Mouse (Mus musculus): ENCODE measurements around the gene Gpx4. TPM values are rescaled to one million over a fixed set of nuclear protein-coding genes. Genes with fewer than 3 reads are reported as not detected.
A peak's percentile ranks its signal among the peaks of the same experiment; 100 is the strongest.

Gpx4 gene
- polyA plus RNA-seq, 1 experiment: 598 TPM

DNA sequence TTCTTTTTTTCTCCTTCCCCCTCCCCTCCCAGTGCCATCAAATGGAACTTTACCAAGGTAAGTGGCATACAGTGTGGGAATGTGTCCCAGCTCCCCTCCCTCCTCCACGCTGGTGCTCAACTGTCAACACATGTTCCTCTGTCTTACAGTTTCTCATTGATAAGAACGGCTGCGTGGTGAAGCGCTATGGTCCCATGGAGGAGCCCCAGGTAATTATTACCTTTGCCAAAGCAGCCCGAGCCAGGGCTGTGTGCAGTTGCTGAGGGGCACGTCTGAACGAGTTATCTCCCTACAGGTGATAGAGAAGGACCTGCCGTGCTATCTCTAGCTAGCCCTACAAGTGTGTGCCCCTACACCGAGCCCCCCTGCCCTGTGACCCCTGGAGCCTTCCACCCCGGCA is 8.9 kb downstream of the Gpx4 start:
- H3K4me1 ChIP-seq (replicated peaks; ENCODE audit: control insufficient read depth, insufficient read depth, low read length): peaks cover 35% of the 10 kb centered on the region
- TF ChIP-seq CTCF (IDR thresholded peaks at IDR 0.05; ENCODE audit: borderline replicate concordance, control insufficient read depth, extremely low read depth, insufficient read depth, low read length, poor library complexity) (no peak), POLR2A (IDR thresholded peaks at IDR 0.05; ENCODE audit: control insufficient read depth, extremely low read depth, insufficient read depth, low read length, poor library complexity) (no peak)
- peaks cover 29% of the 10 kb centered on the region for H3K36me3 ChIP-seq (ENCODE audit: control insufficient read depth, insufficient read depth, low read length)
- no peak overlapping the region for H3K27ac ChIP-seq (ENCODE audit: control insufficient read depth, insufficient read depth, low read length)
- 95% methylated on average over 9 of the region's 10 CpGs for WGBS
- H3K4me3 ChIP-seq (ENCODE audit: control insufficient read depth, insufficient read depth, low read length): no peak overlapping the region
- no peaks in the 10 kb centered on the region for H3K27me3 ChIP-seq (ENCODE audit: control insufficient read depth, insufficient read depth, low read length)
- no peak for DNase-seq

DNA sequence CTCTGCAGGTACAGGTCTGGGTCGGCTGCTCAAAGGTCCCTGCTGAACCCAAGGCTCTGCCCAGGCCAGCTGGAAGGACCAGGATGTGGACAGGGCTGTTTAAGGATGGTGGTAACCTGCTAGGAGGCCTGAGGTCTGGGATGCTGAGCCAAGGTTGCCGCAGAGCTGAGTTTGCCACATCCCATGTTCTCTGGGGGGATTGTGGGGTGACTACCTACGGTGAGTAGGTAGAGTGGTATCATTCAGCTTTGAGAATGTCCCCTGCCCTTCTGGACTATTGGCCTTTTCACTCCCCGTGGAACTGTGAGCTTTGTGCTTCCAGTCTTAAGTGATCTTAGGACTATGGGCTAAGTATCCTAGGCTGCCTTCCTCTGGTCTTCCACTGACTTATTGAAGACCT is 9.5 kb downstream of the Gpx4 start:
- no peak for TF ChIP-seq POLR2A (IDR thresholded peaks at IDR 0.05; ENCODE audit: control insufficient read depth, extremely low read depth, insufficient read depth, low read length, poor library complexity)
- no peak for TF ChIP-seq CTCF (IDR thresholded peaks at IDR 0.05; ENCODE audit: borderline replicate concordance, control insufficient read depth, extremely low read depth, insufficient read depth, low read length, poor library complexity)
- H3K27me3 ChIP-seq (ENCODE audit: control insufficient read depth, insufficient read depth, low read length): no peaks in the 10 kb centered on the region
- 89% methylated on average over 4 of the region's 4 CpGs for WGBS
- no peak for DNase-seq
- peaks cover 29% of the 10 kb centered on the region for H3K4me1 ChIP-seq (replicated peaks; ENCODE audit: control insufficient read depth, insufficient read depth, low read length)
- H3K4me3 ChIP-seq (ENCODE audit: control insufficient read depth, insufficient read depth, low read length): no peak overlapping the region
- H3K36me3 ChIP-seq (ENCODE audit: control insufficient read depth, insufficient read depth, low read length): peaks cover 34% of the 10 kb centered on the region
- no peak overlapping the region for H3K27ac ChIP-seq (ENCODE audit: control insufficient read depth, insufficient read depth, low read length)

DNA sequence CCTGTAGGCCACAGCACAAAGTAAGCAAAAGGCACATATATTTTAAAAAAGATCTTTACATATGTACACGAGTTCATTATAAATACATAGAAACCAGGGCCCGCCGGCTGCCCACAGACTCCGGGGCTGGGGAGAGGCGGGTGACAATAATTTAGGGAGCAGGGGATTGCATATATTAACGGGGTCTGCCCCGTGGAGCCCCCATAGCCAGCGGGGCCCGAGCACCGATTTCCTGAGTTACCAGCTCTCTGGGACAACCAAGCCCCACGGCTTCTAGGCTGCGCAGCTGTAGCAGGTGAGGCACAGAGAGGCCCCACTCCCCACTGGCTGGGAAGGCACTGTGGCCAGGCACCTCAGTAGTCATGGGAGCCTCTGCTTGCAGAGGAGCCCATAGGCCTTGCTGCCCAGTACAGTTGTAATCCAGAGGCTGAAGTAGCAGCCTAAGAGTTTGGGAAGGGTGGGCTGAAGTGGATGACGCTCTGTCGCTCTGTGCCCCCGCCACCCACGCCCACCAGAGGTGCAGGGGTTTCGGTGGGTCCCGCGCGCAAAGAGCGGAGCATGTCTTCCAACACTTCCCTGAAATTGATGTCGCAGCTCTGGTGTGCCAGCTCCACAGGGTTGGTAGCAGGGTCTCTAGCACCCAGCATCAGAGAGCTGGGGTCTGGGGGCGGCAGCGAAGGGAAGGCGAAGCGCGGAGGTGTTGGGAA is 10.2 kb downstream of the Gpx4 start:
- H3K36me3 ChIP-seq (ENCODE audit: control insufficient read depth, insufficient read depth, low read length): peaks cover 40% of the 10 kb centered on the region
- TF ChIP-seq CTCF (IDR thresholded peaks at IDR 0.05; ENCODE audit: borderline replicate concordance, control insufficient read depth, extremely low read depth, insufficient read depth, low read length, poor library complexity) (no peak), POLR2A (IDR thresholded peaks at IDR 0.05; ENCODE audit: control insufficient read depth, extremely low read depth, insufficient read depth, low read length, poor library complexity) (no peak)
- DNase-seq: no peak
- no peaks in the 10 kb centered on the region for H3K27me3 ChIP-seq (ENCODE audit: control insufficient read depth, insufficient read depth, low read length)
- H3K4me3 ChIP-seq (ENCODE audit: control insufficient read depth, insufficient read depth, low read length): no peak overlapping the region
- no peak overlapping the region for H3K27ac ChIP-seq (ENCODE audit: control insufficient read depth, insufficient read depth, low read length)
- 97% methylated on average over 27 of the region's 27 CpGs for WGBS
- peaks cover 23% of the 10 kb centered on the region for H3K4me1 ChIP-seq (replicated peaks; ENCODE audit: control insufficient read depth, insufficient read depth, low read length)

DNA sequence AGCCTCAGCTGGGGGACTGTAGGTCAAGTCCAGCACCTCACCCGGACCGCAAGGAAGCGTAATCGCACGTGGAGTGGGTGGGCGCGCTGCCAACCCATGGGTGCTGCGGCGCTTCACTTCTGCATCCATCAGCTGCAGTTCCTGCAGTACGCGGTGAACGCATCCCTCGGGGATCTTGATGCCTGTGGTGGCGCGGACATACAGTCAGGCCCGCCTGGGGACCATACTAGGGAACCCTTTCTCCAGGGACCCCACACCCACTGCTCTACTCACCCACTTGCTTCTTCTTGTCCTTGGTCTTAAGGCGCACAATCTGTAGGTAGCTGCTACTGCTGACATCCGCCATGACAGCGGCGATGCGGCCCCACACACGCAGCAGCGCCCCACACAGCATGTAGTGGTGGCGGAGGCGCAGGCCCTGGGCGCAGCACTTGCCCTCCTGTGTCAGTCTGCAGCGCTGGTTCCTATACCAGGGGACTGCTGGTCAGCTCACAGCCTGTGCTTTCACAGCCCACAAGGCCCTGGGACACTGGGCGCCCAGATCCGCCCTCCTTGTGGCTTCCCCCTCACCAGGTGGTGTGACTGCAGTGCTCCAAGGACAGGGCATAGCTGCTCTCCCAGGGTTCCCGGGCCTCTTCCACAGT is 10.8 kb downstream of the Gpx4 start:
- peaks cover 47% of the 10 kb centered on the region for H3K36me3 ChIP-seq (ENCODE audit: control insufficient read depth, insufficient read depth, low read length)
- no peak overlapping the region for H3K27ac ChIP-seq (ENCODE audit: control insufficient read depth, insufficient read depth, low read length)
- no peak for TF ChIP-seq CTCF (IDR thresholded peaks at IDR 0.05; ENCODE audit: borderline replicate concordance, control insufficient read depth, extremely low read depth, insufficient read depth, low read length, poor library complexity)
- TF ChIP-seq POLR2A (IDR thresholded peaks at IDR 0.05; ENCODE audit: control insufficient read depth, extremely low read depth, insufficient read depth, low read length, poor library complexity): no peak
- H3K4me3 ChIP-seq (ENCODE audit: control insufficient read depth, insufficient read depth, low read length): no peak overlapping the region
- H3K27me3 ChIP-seq (ENCODE audit: control insufficient read depth, insufficient read depth, low read length): no peaks in the 10 kb centered on the region
- DNase-seq: no peak
- H3K4me1 ChIP-seq (replicated peaks; ENCODE audit: control insufficient read depth, insufficient read depth, low read length): peaks cover 17% of the 10 kb centered on the region
- WGBS: 96% methylated on average over 30 of the region's 30 CpGs

DNA sequence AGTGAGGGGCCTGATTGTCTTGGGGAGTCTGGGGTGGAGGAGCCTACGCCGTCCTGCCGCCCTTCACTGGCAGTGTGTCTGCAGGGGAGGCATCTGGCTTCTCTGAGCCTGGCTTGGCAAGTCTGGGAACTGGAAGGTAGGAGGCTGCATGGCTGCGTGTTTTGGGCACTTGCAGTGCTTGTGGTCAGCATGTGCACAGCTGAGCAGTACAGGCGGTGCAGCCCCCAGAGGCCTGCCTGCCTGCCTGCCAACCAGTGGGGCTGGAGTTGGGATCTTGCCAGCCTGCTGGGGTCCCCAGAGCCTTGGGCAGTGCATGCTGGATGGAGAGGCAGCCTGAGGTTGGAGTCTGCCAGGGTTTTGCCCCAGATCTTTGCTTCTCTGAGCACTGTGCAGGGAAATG is 16.1 kb downstream of the Gpx4 start:
- DNase-seq: no peak
- Histone ChIP-seq H3K4me1 (replicated peaks; ENCODE audit: control insufficient read depth, insufficient read depth, low read length) (no peaks in the 10 kb centered on the region), H3K4me3 (ENCODE audit: control insufficient read depth, insufficient read depth, low read length) (no peak overlapping the region), H3K27me3 (ENCODE audit: control insufficient read depth, insufficient read depth, low read length) (no peaks in the 10 kb centered on the region), H3K36me3 (ENCODE audit: control insufficient read depth, insufficient read depth, low read length) (peaks cover 33% of the 10 kb centered on the region), H3K27ac (ENCODE audit: control insufficient read depth, insufficient read depth, low read length) (no peak overlapping the region)
- TF ChIP-seq CTCF (IDR thresholded peaks at IDR 0.05; ENCODE audit: borderline replicate concordance, control insufficient read depth, extremely low read depth, insufficient read depth, low read length, poor library complexity) (no peak), POLR2A (IDR thresholded peaks at IDR 0.05; ENCODE audit: control insufficient read depth, extremely low read depth, insufficient read depth, low read length, poor library complexity) (no peak)
- 94% methylated on average over 5 of the region's 5 CpGs for WGBS

DNA sequence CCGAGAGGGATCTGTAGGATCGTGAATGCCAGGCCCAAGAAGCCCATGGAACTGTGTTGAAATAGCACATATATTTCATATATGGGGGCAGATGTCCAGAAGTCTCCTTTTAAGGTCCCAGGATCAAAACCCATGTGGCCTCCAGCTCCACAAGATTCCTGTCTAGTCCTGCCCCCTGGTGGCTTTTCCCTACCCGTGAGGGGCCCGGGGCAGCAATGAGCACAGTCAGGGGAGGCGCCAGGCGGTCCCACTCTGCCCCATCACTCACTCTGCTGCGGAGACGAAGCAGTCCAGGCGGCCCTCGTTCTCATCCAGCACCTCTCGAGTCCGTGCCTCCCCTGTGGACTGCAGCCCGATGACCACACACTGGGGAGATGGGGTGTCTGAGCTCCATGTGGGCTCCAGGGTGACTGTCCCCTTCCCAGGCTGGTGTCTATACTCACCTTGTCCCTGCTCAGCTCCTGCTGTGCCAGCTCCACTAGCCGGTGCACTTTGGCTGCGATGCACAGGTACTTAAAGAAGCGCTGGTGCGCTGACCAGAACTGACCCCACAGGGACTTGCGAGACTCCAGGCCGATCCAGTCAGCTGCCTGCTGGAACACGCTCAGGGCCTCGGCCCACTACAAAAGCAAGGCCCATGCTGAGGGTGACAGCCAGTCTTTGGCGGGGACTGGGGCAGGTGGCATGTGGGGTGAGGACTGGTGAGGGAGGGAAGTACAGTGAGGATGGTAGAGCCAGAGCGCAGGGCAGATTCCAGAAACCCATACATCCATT is 17.1 kb downstream of the Gpx4 start:
- H3K4me1 ChIP-seq (replicated peaks; ENCODE audit: control insufficient read depth, insufficient read depth, low read length): no peaks in the 10 kb centered on the region
- DNase-seq: peak; percentile 40
- H3K27ac ChIP-seq (ENCODE audit: control insufficient read depth, insufficient read depth, low read length): no peak overlapping the region
- peaks cover 32% of the 10 kb centered on the region for H3K36me3 ChIP-seq (ENCODE audit: control insufficient read depth, insufficient read depth, low read length)
- H3K4me3 ChIP-seq (ENCODE audit: control insufficient read depth, insufficient read depth, low read length): no peak overlapping the region
- 97% methylated on average over 23 of the region's 23 CpGs for WGBS
- TF ChIP-seq POLR2A (IDR thresholded peaks at IDR 0.05; ENCODE audit: control insufficient read depth, extremely low read depth, insufficient read depth, low read length, poor library complexity) (no peak), CTCF (IDR thresholded peaks at IDR 0.05; ENCODE audit: borderline replicate concordance, control insufficient read depth, extremely low read depth, insufficient read depth, low read length, poor library complexity) (no peak)
- H3K27me3 ChIP-seq (ENCODE audit: control insufficient read depth, insufficient read depth, low read length): no peaks in the 10 kb centered on the region
